Mouse (Mus musculus): Measurements from ENCODE around the gene Fam76a. TPM values are rescaled to one million over a fixed set of nuclear protein-coding genes. Genes with fewer than 3 reads are reported as not detected.

Fam76a gene
- polyA plus RNA-seq, 1 experiment: 111 TPM

DNA sequence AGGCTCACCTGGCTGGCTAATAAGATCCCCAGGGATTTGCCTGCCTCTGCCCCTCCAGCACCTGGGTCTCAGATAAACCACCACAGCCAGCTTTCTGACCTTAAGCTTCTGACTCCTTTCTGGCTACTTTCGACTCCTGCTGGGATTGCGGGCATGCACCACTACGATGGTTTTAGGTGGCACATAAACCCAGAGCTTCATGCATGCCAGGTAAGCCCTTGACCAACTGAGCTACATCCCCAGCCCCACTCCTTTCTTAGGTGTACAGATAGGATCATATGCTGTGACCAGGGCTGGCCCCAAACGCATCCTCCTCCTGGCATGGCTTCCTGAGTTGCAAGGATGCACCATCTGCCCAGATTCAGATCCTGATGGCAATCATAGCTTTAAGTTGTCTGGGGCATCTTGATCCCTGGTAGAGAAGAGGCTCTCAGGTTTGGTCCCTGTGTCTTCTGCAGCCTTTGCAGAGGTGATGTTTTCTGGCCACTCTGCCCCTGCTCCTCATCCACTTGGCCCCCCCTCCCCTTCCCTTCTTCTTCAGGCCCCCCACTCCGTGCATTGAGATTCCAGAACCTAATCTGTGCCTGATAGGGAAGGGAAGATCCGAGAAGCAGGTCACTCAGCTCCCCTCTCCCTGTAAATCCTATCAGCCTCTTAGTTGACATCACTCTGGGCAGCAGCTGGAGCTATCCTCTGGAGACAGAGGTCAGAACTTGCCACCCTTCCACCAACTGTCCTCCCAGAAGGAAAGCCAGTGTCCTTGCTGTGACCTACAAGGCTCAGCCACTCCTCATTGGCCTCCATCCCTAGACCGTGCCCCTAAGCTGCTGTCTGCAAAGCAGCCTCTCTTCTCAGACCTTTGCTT lies 32.4 kb upstream of the Fam76a start:
- no peak overlapping the region for H3K27ac ChIP-seq (ENCODE audit: control insufficient read depth, insufficient read depth, low read depth, low read length)
- H3K4me3 ChIP-seq (ENCODE audit: control insufficient read depth, low read depth, low read length): no peak overlapping the region
- H3K4me1 ChIP-seq (ENCODE audit: control insufficient read depth, insufficient read depth, low read length): peaks cover 5% of the 10 kb centered on the region; the same call in 1 of the 2 replicates
- no peaks in the 10 kb centered on the region for H3K27me3 ChIP-seq (ENCODE audit: control insufficient read depth, insufficient read depth, low read length)
- TF ChIP-seq POLR2A (IDR thresholded peaks at IDR 0.05; ENCODE audit: control insufficient read depth, low read depth, low read length): no peak
- no peaks in the 10 kb centered on the region for H3K36me3 ChIP-seq (ENCODE audit: control insufficient read depth, insufficient read depth, low read length)

DNA sequence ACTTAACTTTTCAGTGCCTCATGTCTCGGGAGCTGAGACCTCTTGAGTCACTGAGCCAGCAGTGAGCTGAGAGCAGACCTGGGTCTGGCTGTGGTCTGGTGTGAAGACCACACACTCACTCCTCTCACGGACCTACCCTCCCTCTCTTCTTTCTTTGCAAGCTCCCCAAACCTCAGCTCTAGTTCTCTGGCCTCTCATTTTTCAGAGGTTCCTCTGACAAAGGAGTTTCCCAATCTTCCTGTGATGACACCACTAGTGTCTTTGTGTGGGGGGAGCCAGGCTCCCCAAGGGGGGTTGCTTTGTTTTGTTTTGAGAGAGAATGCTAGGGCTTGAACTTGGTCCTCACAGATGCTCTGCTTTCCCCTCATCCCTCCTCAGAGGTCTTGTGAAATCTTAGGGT lies 28.6 kb upstream of the Fam76a start:
- TF ChIP-seq CTCF (IDR thresholded peaks at IDR 0.05; ENCODE audit: control insufficient read depth, insufficient read depth, insufficient replicate concordance, low read depth, low read length) (no peak), POLR2A (IDR thresholded peaks at IDR 0.05; ENCODE audit: control insufficient read depth, low read depth, low read length) (no peak)
- no peaks in the 10 kb centered on the region for H3K27me3 ChIP-seq (ENCODE audit: control insufficient read depth, insufficient read depth, low read length)
- no peak overlapping the region for H3K27ac ChIP-seq (ENCODE audit: control insufficient read depth, insufficient read depth, low read depth, low read length)
- peaks cover 12% of the 10 kb centered on the region for H3K4me1 ChIP-seq (ENCODE audit: control insufficient read depth, insufficient read depth, low read length)
- H3K4me3 ChIP-seq (ENCODE audit: control insufficient read depth, low read depth, low read length): no peak overlapping the region
- no peaks in the 10 kb centered on the region for H3K36me3 ChIP-seq (ENCODE audit: control insufficient read depth, insufficient read depth, low read length)

DNA sequence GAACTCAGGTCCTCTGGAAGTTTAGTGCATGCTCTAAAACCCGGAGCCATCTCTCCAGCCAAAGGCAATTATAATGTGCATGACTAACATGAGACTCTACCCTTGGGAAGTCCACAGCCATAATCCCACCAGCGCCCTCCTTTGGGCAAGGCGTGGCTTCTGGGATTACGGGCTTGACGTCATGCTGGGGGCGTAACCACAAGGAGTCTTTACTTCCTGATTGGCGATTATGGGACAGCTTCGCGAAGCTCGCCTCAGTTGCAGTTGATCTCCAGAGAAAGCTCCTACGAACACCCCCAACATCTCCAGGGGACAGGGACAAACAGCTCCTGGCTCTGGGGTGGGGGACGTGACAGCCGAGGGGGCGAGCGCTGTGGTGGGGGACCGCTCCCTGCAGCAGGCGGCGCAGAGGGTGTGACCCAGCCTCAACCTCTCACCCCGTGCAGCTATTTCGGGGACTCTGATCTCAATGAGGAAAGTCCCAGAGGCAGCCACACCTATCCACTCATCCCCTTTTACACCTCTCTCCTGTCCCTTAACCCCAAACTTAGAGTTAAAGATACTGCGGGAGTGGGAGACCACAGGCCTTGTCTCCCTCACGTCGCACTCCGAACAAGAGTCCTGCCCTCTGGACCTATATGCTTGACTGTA lies 27.6 kb upstream of the Fam76a start:
- H3K36me3 ChIP-seq (ENCODE audit: control insufficient read depth, insufficient read depth, low read length): no peaks in the 10 kb centered on the region
- H3K4me3 ChIP-seq (ENCODE audit: control insufficient read depth, low read depth, low read length): no peak overlapping the region
- TF ChIP-seq POLR2A (IDR thresholded peaks at IDR 0.05; ENCODE audit: control insufficient read depth, low read depth, low read length) (no peak), CTCF (IDR thresholded peaks at IDR 0.05; ENCODE audit: control insufficient read depth, insufficient read depth, insufficient replicate concordance, low read depth, low read length) (no peak)
- H3K27ac ChIP-seq (ENCODE audit: control insufficient read depth, insufficient read depth, low read depth, low read length): no peak overlapping the region
- H3K27me3 ChIP-seq (ENCODE audit: control insufficient read depth, insufficient read depth, low read length): no peaks in the 10 kb centered on the region
- peaks cover 19% of the 10 kb centered on the region for H3K4me1 ChIP-seq (ENCODE audit: control insufficient read depth, insufficient read depth, low read length)

DNA sequence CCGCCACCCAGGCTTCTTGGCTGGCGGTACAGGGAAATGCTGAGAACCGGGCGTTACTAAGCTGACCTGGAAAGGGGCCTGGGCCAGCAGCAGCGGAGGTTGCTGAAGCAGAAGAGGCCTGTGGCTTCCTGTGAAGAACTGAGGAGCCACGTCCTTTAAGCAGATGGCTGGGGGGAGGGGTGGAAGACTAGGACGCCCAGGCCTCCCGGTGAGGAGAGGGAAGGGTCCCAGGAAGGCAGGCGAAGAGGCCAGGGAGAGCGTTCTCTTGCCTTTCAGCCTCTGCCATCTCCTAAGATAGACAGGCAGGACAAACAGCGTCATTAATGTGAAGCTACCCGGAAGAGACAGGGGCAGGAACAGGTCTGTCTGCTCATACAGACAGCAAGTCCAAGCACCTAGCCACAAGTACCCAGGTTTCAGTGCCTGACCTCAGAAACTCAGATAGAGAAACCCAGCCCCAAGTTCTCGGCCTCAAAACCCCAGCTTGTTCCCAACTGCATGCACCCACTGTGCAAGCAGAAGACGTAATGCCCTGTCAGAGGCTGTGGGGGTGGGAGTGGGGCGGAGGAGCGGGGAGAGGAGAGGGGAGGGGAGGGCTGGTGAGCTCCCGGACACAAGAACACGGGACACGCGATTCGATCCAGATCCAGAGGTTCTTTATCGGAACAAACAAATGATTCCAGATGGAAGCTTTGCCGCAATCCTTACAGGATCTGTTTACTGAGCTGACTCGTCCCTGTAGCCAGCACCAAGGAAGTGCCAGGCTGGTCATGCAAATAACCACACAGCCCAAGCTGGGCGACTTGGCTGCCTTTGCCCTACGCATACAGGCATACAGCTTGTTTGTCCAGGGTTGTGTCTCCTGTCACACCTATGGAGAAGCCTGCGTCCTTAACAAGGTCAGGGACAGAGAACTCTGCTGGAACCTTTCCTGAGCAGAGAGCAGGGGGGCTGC lies 24.0 kb upstream of the Fam76a start:
- peak overlapping the region; percentile 83 for H3K27ac ChIP-seq (ENCODE audit: control insufficient read depth, insufficient read depth, low read depth, low read length)
- no peaks in the 10 kb centered on the region for H3K27me3 ChIP-seq (ENCODE audit: control insufficient read depth, insufficient read depth, low read length)
- no peak for TF ChIP-seq CTCF (IDR thresholded peaks at IDR 0.05; ENCODE audit: control insufficient read depth, insufficient read depth, insufficient replicate concordance, low read depth, low read length)
- no peak for TF ChIP-seq POLR2A (IDR thresholded peaks at IDR 0.05; ENCODE audit: control insufficient read depth, low read depth, low read length)
- H3K4me1 ChIP-seq (ENCODE audit: control insufficient read depth, insufficient read depth, low read length): peaks cover 19% of the 10 kb centered on the region
- no peaks in the 10 kb centered on the region for H3K36me3 ChIP-seq (ENCODE audit: control insufficient read depth, insufficient read depth, low read length)
- H3K4me3 ChIP-seq (ENCODE audit: control insufficient read depth, low read depth, low read length): peak overlapping the region; percentile 6

DNA sequence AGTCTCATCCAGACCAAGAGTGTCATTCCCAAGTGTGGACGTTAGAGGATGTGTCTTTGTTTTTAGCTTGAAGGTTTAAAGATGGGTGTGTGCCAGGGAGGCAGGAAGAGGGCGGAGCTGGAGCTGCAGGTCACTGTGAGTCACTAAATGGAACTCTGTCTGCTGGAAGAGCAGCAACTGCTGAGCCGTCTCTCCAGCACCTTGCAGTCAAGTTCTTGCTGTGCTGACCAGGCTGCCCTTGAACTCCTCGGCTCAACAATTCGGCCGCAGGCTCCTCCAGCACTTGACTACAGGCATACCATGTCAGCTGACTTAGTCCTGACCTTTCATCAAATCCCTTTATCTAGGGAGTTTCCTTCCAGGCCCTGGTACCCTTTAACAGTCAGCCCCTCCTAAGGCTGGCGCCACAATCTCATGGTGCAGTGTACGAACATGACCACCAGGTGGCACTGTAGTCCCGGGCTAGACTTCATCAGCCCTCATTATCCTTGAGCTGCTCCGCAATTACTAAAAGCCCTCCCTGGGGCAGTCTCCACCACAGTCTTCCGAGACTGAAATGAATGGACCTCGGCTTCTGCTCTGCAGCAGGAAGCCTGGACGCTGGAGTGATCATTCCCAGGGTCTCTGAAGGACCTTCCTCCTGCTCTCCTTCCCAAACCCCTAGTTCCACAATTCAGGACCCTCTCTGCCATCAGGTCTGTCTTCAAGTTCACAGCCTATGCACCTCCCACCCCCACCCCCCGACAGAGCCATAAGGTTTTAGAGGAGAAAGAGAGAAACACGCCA lies 23.1 kb upstream of the Fam76a start:
- peaks cover 21% of the 10 kb centered on the region for H3K4me1 ChIP-seq (ENCODE audit: control insufficient read depth, insufficient read depth, low read length)
- H3K27ac ChIP-seq (ENCODE audit: control insufficient read depth, insufficient read depth, low read depth, low read length): peak overlapping the region; percentile 83
- TF ChIP-seq CTCF (IDR thresholded peaks at IDR 0.05; ENCODE audit: control insufficient read depth, insufficient read depth, insufficient replicate concordance, low read depth, low read length): peak; percentile 96
- peak; percentile 31; the same call in 1 of the 2 replicates for TF ChIP-seq POLR2A (IDR thresholded peaks at IDR 0.05; ENCODE audit: control insufficient read depth, low read depth, low read length)
- H3K4me3 ChIP-seq (ENCODE audit: control insufficient read depth, low read depth, low read length): peak overlapping the region; percentile 6
- no peaks in the 10 kb centered on the region for H3K36me3 ChIP-seq (ENCODE audit: control insufficient read depth, insufficient read depth, low read length)
- H3K27me3 ChIP-seq (ENCODE audit: control insufficient read depth, insufficient read depth, low read length): no peaks in the 10 kb centered on the region

DNA sequence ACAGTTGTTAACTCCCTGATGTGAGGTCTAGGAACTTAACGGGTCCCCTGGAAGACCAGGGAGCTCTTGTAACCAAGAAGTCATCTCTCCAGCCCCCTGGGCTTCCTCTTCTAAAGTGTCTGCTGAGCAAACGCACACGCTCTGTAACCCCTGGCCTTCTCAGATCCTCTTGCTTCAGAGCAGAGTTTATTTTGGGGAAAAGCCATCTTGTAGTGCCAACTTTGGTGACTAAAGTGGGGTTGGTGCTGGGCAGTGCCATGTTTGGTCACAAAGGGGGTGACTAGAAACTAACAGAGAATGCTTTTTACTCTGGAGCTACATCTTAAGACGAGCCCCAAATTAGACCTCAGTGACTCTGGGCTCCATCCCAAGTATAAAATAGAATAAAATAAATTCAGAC lies 22.4 kb upstream of the Fam76a start:
- Histone ChIP-seq H3K27me3 (ENCODE audit: control insufficient read depth, insufficient read depth, low read length) (no peaks in the 10 kb centered on the region), H3K4me3 (ENCODE audit: control insufficient read depth, low read depth, low read length) (no peak overlapping the region), H3K36me3 (ENCODE audit: control insufficient read depth, insufficient read depth, low read length) (no peaks in the 10 kb centered on the region), H3K27ac (ENCODE audit: control insufficient read depth, insufficient read depth, low read depth, low read length) (no peak overlapping the region; the same call in 1 of the 2 replicates), H3K4me1 (ENCODE audit: control insufficient read depth, insufficient read depth, low read length) (peaks cover 18% of the 10 kb centered on the region)
- no peak for TF ChIP-seq POLR2A (IDR thresholded peaks at IDR 0.05; ENCODE audit: control insufficient read depth, low read depth, low read length)
- no peak for TF ChIP-seq CTCF (IDR thresholded peaks at IDR 0.05; ENCODE audit: control insufficient read depth, insufficient read depth, insufficient replicate concordance, low read depth, low read length)

Data from testis, adult 2 months (tissue).